In genomic region chr16:10950539-10950938, GRCm38 (mm10) we compare ENCODE assay signal across 16 mouse cellular contexts.
DNase-seq lines count a peak whose midpoint lies in the region; ATAC-seq and TF ChIP-seq lines count a peak whose summit lies in the region.
"Had no signal": no experiment of that assay in that cellular context is flagged by ENCODE, and none has a peak within 500 bp of the region (broad histone marks: within the 10 kb centered on the region; RNA-seq: fewer than 3 reads in every experiment).

No protein-coding gene starts in this region.

- no peaks in the 10 kb centered on the region for H3K27me3 ChIP-seq in heart, embryonic 16.5 days (ENCODE audit: control insufficient read depth, insufficient read depth, low read length)

- peak overlapping the region; percentile 32 to 61 for H3K4me3 ChIP-seq in ES-E14 (ENCODE audit: insufficient read depth in 1 of 2, low read depth in 1 of 2, low read length in 2 of 2, poor library complexity in 1 of 2, severe bottlenecking in 1 of 2)
- no peak overlapping the region for H3K4me3 ChIP-seq in heart, embryonic 16.5 days (ENCODE audit: low read length)
- H3K4me3 ChIP-seq: erythroblast, embryonic 14.5 days; myocyte had no signal

- ATAC-seq in heart, embryonic 16.5 days (replicated peaks; ENCODE audit: extremely low read depth, insufficient read depth, low FRiP score) = peak; percentile 45; the same call in 1 of the 2 replicates
- peak; percentile 79 for ATAC-seq in megakaryocyte, adult 5-6 weeks (ENCODE audit: poor library complexity, severe bottlenecking)

- WGBS in heart, embryonic 16.5 days = 80% methylated on average over 9 of the region's 9 CpGs

- peaks cover 7 to 12% of the 10 kb centered on the region in 2 experiments; a peak in 3 of 4 replicates for H3K4me1 ChIP-seq in ES-E14 (ENCODE audit: control insufficient read depth in 2 of 2, insufficient read depth in 2 of 2, low read length in 2 of 2, poor library complexity in 1 of 2)
- H3K4me1 ChIP-seq in heart, embryonic 16.5 days (ENCODE audit: control insufficient read depth, insufficient read depth, low read length) = no peaks in the 10 kb centered on the region

- H3K4me2 ChIP-seq in heart, embryonic 16.5 days (ENCODE audit: low read depth, low read length) = no peak overlapping the region
- H3K4me2 ChIP-seq: hindbrain, embryonic 14.5 days; liver, embryonic 11.5 days had no signal

- H3K27ac ChIP-seq in ES-E14 (ENCODE audit: insufficient read depth, low read depth, low read length, poor library complexity, severe bottlenecking) = no peak overlapping the region
- no peak overlapping the region for H3K27ac ChIP-seq in heart, embryonic 16.5 days (ENCODE audit: low read length)
- H3K27ac ChIP-seq: hindbrain, embryonic 14.5 days had no signal

- in situ Hi-C loops in ES-E14 (cut with MboI; ENCODE audit: low sequenced_read_pairs in 2 of 2, unreplicated experiment in 2 of 2) = no loop called here

- no peaks in the 10 kb centered on the region for H3K9me3 ChIP-seq in ES-E14 (ENCODE audit: control insufficient read depth, insufficient read depth, low read depth, low read length)
- 0 out of 2 replicates have a peak, but pooled peaks cover 3% of the 10 kb centered on the region for H3K9me3 ChIP-seq in heart, embryonic 16.5 days (replicated peaks; ENCODE audit: control insufficient read depth, low read length)

- DNase-seq in kidney, postnatal 10 days = peak; percentile 49
- DNase-seq in kidney, adult 8-10 months = no peak
- no peak for DNase-seq in ES-E14 (ENCODE audit: low read depth, low spot score)
- DNase-seq in left cerebral cortex, adult 8-10 months (ENCODE audit: low spot score in 2 of 2) = no peak
- no peak for DNase-seq in spleen, adult 18-20 months
- DNase-seq: adrenal gland, postnatal 25 days; cerebellum, postnatal 10 days; gastrocnemius, postnatal 14 days; kidney, adult 2 months; right cerebral cortex, postnatal 25 days had no signal

- H3K9ac ChIP-seq in ES-E14 (ENCODE audit: insufficient read depth, low read depth, low read length, poor library complexity, severe bottlenecking) = peak overlapping the region; percentile 52
- H3K9ac ChIP-seq in heart, embryonic 16.5 days (ENCODE audit: low read length) = no peak overlapping the region
- H3K9ac ChIP-seq: hindbrain, embryonic 14.5 days had no signal

- H3K36me3 ChIP-seq in ES-E14 (ENCODE audit: control insufficient read depth, insufficient read depth, low read length, poor library complexity, severe bottlenecking) = no peaks in the 10 kb centered on the region
- no peaks in the 10 kb centered on the region for H3K36me3 ChIP-seq in heart, embryonic 16.5 days (ENCODE audit: control insufficient read depth, insufficient read depth)

TF ChIP-seq in ES-E14, 5 proteins besides CTCF, POLR2A, EP300 and RAD21:
- no peak for TF ChIP-seq CHD2 (IDR thresholded peaks at IDR 0.05; ENCODE audit: low read depth, low read length)
- no peak for TF ChIP-seq HCFC1 (IDR thresholded peaks at IDR 0.05; ENCODE audit: borderline replicate concordance, insufficient read depth, low read length)
- TF ChIP-seq MAFK (IDR thresholded peaks at IDR 0.05; ENCODE audit: insufficient read depth, low read depth, low read length) = no peak
- no peak for TF ChIP-seq ZC3H11A (IDR thresholded peaks at IDR 0.05; ENCODE audit: borderline replicate concordance, low read depth, low read length)
- no peak for TF ChIP-seq ZNF384 (IDR thresholded peaks at IDR 0.05; ENCODE audit: low read depth, low read length)
